Mouse (Mus musculus): Measurements from ENCODE around the gene Hgd.

GRCm38 (mm10) chr16:37663643-37664459, 83.9 kb downstream of the Hgd start:
- TF ChIP-seq CTCF (IDR thresholded peaks at IDR 0.05; ENCODE audit: control insufficient read depth, insufficient read depth, low read length), result no peak
- no peak for TF ChIP-seq POLR2A (IDR thresholded peaks at IDR 0.05; ENCODE audit: borderline replicate concordance, control insufficient read depth, low read depth, low read length)

All from bone marrow, adult 2 months (tissue).